Mouse (Mus musculus): ENCODE data around the gene Krt86. TPM values are rescaled to one million over a fixed set of nuclear protein-coding genes. Genes with fewer than 3 reads are reported as not detected.
A peak's percentile ranks its signal among the peaks of the same experiment; 100 is the strongest.

Gene Krt86
- total RNA-seq (2014; fragmentation: Nextera tagmentation) = not detected in 2 replicates
- 0.11 TPM in 1 of 2 replicates, not detected in the other for total RNA-seq (2017)
- not detected in 2 replicates for polyA plus RNA-seq (2012)

- DNase-seq (ENCODE audit: low spot score) = peak; percentile 9
- TF ChIP-seq POLR2AphosphoS5 (IDR thresholded peaks at IDR 0.05; ENCODE audit: insufficient replicate concordance, low read depth, low read length) (no peak), CTCF (IDR thresholded peaks at IDR 0.05; ENCODE audit: low read depth, low read length) (no peak), GATA2 (IDR thresholded peaks at IDR 0.05; ENCODE audit: borderline replicate concordance, low read depth, low read length) (no peak), GATA1 (IDR thresholded peaks at IDR 0.05; ENCODE audit: borderline replicate concordance, low read length) (no peak), TAL1 (conservative IDR thresholded peaks at IDR 0.05; ENCODE audit: low read depth, low read length) (no peak)
- Histone ChIP-seq H3K27me3 (ENCODE audit: insufficient read depth, low read length) (no peaks in the 10 kb centered on the region), H3K9me3 (replicated peaks) (peaks cover 26% of the 10 kb centered on the region), H3K4me3 (ENCODE audit: low read depth, low read length) (no peak within 1 kb of the TSS), H3K36me3 (replicated peaks) (no peaks in the 10 kb centered on the region), H3K4me1 (ENCODE audit: insufficient read depth, low read depth, low read length) (no peaks in the 10 kb centered on the region)
- no peak for ATAC-seq (ENCODE audit: extremely low read depth, insufficient number of reproducible peaks, low FRiP score, poor library complexity, severe bottlenecking)
Measured at GRCm38 (mm10) chr15:101472952-101473528, at the start of gene Krt86. Krt86 (plus strand) TSS chr15:101473478.

GRCm38 (mm10) chr15:101424914-101425313, 48.4 kb upstream of the Krt86 start:
- ATAC-seq (ENCODE audit: extremely low read depth, insufficient number of reproducible peaks, low FRiP score, poor library complexity, severe bottlenecking) (no peak), DNase-seq (ENCODE audit: low spot score) (no peak)
- TF ChIP-seq POLR2AphosphoS5 (IDR thresholded peaks at IDR 0.05; ENCODE audit: insufficient replicate concordance, low read depth, low read length) (no peak), TAL1 (conservative IDR thresholded peaks at IDR 0.05; ENCODE audit: low read depth, low read length) (no peak), GATA1 (IDR thresholded peaks at IDR 0.05; ENCODE audit: borderline replicate concordance, low read length) (no peak), CTCF (IDR thresholded peaks at IDR 0.05; ENCODE audit: low read depth, low read length) (no peak), GATA2 (IDR thresholded peaks at IDR 0.05; ENCODE audit: borderline replicate concordance, low read depth, low read length) (no peak)
- peaks cover 49% of the 10 kb centered on the region for H3K9me3 ChIP-seq (replicated peaks)
- no peaks in the 10 kb centered on the region for H3K36me3 ChIP-seq (replicated peaks)
- no peaks in the 10 kb centered on the region; the same call in 1 of the 2 replicates for H3K27me3 ChIP-seq (ENCODE audit: insufficient read depth, low read length)
- H3K4me1 ChIP-seq (ENCODE audit: insufficient read depth, low read depth, low read length) = no peaks in the 10 kb centered on the region
- H3K4me3 ChIP-seq (ENCODE audit: low read depth, low read length) = no peak overlapping the region

GRCm38 (mm10) chr15:101436611-101437010, 36.7 kb upstream of the Krt86 start:
- TF ChIP-seq TAL1 (conservative IDR thresholded peaks at IDR 0.05; ENCODE audit: low read depth, low read length) (no peak), GATA1 (IDR thresholded peaks at IDR 0.05; ENCODE audit: borderline replicate concordance, low read length) (no peak), CTCF (IDR thresholded peaks at IDR 0.05; ENCODE audit: low read depth, low read length) (no peak), POLR2AphosphoS5 (IDR thresholded peaks at IDR 0.05; ENCODE audit: insufficient replicate concordance, low read depth, low read length) (no peak), GATA2 (IDR thresholded peaks at IDR 0.05; ENCODE audit: borderline replicate concordance, low read depth, low read length) (no peak)
- no peak for ATAC-seq (ENCODE audit: extremely low read depth, insufficient number of reproducible peaks, low FRiP score, poor library complexity, severe bottlenecking)
- no peaks in the 10 kb centered on the region for H3K4me1 ChIP-seq (ENCODE audit: insufficient read depth, low read depth, low read length)
- H3K36me3 ChIP-seq (replicated peaks) = no peaks in the 10 kb centered on the region
- no peaks in the 10 kb centered on the region for H3K27me3 ChIP-seq (ENCODE audit: insufficient read depth, low read length)
- DNase-seq (ENCODE audit: low spot score) = no peak
- peaks cover 55% of the 10 kb centered on the region for H3K9me3 ChIP-seq (replicated peaks)
- no peak overlapping the region for H3K4me3 ChIP-seq (ENCODE audit: low read depth, low read length)

GRCm38 (mm10) chr15:101438555-101438954, 34.7 kb upstream of the Krt86 start, which contains the start of gene Krt87:
Krt87 (minus strand) TSS chr15:101438804.
- Histone ChIP-seq H3K36me3 (replicated peaks) (no peaks in the 10 kb centered on the region), H3K27me3 (ENCODE audit: insufficient read depth, low read length) (no peaks in the 10 kb centered on the region), H3K4me3 (ENCODE audit: low read depth, low read length) (no peak within 1 kb of the TSS), H3K9me3 (replicated peaks) (peaks cover 51% of the 10 kb centered on the region), H3K4me1 (ENCODE audit: insufficient read depth, low read depth, low read length) (no peaks in the 10 kb centered on the region)
- DNase-seq (ENCODE audit: low spot score) = no peak
- no peak for ATAC-seq (ENCODE audit: extremely low read depth, insufficient number of reproducible peaks, low FRiP score, poor library complexity, severe bottlenecking)
- TF ChIP-seq GATA1 (IDR thresholded peaks at IDR 0.05; ENCODE audit: borderline replicate concordance, low read length) (no peak), POLR2AphosphoS5 (IDR thresholded peaks at IDR 0.05; ENCODE audit: insufficient replicate concordance, low read depth, low read length) (no peak), CTCF (IDR thresholded peaks at IDR 0.05; ENCODE audit: low read depth, low read length) (no peak), GATA2 (IDR thresholded peaks at IDR 0.05; ENCODE audit: borderline replicate concordance, low read depth, low read length) (no peak), TAL1 (conservative IDR thresholded peaks at IDR 0.05; ENCODE audit: low read depth, low read length) (no peak)

- DNase-seq (ENCODE audit: low spot score) (no peak), ATAC-seq (ENCODE audit: extremely low read depth, insufficient number of reproducible peaks, low FRiP score, poor library complexity, severe bottlenecking) (no peak)
- no peaks in the 10 kb centered on the region for H3K4me1 ChIP-seq (ENCODE audit: insufficient read depth, low read depth, low read length)
- TF ChIP-seq GATA1 (IDR thresholded peaks at IDR 0.05; ENCODE audit: borderline replicate concordance, low read length) (no peak), POLR2AphosphoS5 (IDR thresholded peaks at IDR 0.05; ENCODE audit: insufficient replicate concordance, low read depth, low read length) (no peak), GATA2 (IDR thresholded peaks at IDR 0.05; ENCODE audit: borderline replicate concordance, low read depth, low read length) (no peak), TAL1 (conservative IDR thresholded peaks at IDR 0.05; ENCODE audit: low read depth, low read length) (no peak), CTCF (IDR thresholded peaks at IDR 0.05; ENCODE audit: low read depth, low read length) (no peak)
- H3K36me3 ChIP-seq (replicated peaks) = no peaks in the 10 kb centered on the region
- H3K27me3 ChIP-seq (ENCODE audit: insufficient read depth, low read length) = no peaks in the 10 kb centered on the region
- peaks cover 39% of the 10 kb centered on the region for H3K9me3 ChIP-seq (replicated peaks)
- no peak overlapping the region for H3K4me3 ChIP-seq (ENCODE audit: low read depth, low read length)
Measured at GRCm38 (mm10) chr15:101440837-101441236, 32.4 kb upstream of the Krt86 start.

- ATAC-seq (ENCODE audit: extremely low read depth, insufficient number of reproducible peaks, low FRiP score, poor library complexity, severe bottlenecking) (no peak), DNase-seq (ENCODE audit: low spot score) (no peak)
- no peaks in the 10 kb centered on the region for H3K4me1 ChIP-seq (ENCODE audit: insufficient read depth, low read depth, low read length)
- H3K4me3 ChIP-seq (ENCODE audit: low read depth, low read length) = no peak overlapping the region
- TF ChIP-seq GATA2 (IDR thresholded peaks at IDR 0.05; ENCODE audit: borderline replicate concordance, low read depth, low read length) (no peak), CTCF (IDR thresholded peaks at IDR 0.05; ENCODE audit: low read depth, low read length) (no peak), POLR2AphosphoS5 (IDR thresholded peaks at IDR 0.05; ENCODE audit: insufficient replicate concordance, low read depth, low read length) (no peak), GATA1 (IDR thresholded peaks at IDR 0.05; ENCODE audit: borderline replicate concordance, low read length) (no peak)
- peaks cover 29% of the 10 kb centered on the region for H3K9me3 ChIP-seq (replicated peaks)
- H3K27me3 ChIP-seq (ENCODE audit: insufficient read depth, low read length) = no peaks in the 10 kb centered on the region
- H3K36me3 ChIP-seq (replicated peaks) = no peaks in the 10 kb centered on the region
Measured at GRCm38 (mm10) chr15:101446572-101446971, 26.7 kb upstream of the Krt86 start.
